Mouse (Mus musculus): ENCODE results near the gene Gpr132. TPM values are rescaled to one million over a fixed set of nuclear protein-coding genes. Genes with fewer than 3 reads are reported as not detected.

Gpr132 gene
- polyA plus RNA-seq, 1 experiment = not detected

DNA sequence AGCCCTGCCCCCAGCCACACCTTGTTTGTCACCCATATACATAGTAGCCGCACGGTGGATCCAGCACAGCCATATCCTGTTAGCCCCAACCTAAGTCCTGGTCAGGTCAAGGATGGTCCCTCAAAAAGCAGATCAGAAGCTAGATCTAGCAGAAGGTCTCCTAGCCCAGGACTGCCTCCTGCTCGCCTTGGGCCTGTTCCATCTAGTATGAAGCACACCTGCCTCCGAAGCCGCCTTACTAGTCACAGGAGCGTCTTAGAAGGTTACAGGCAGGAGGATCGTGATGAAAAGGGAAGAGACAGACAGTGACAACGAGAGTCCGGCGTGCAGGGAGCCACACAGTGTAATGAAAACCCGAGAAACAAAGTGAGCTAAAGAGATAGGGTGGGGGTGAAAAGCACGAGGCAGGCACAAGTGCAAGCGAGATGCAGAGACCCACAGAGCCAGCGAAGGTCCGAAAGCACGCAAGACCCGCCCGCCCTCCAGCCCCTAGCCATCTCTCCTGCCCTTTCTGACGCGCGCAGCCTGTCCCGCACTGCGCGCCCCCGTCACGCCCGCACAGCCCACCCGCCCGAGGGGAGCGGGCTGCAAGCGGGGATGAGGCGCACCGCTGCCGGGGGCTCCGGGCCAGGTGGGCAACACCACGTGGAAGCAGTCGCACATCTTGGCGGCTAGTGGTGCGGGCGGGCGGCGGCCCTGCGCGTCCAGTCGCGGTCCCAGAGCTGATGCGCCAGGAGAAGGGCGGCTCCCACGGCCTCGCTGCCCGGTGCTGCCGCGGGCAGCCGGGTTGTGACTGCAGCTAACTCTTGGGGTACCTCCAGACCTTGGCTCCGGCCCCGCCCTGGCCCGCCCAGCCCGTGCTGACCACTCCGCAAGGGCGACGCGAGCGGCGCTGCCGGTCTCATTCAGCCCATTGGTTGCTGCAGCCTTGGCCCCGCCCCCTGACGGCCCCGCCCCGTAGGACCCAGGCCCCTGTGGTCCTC is 65.9 kb downstream of the Gpr132 start, which contains the start of gene Ahnak2:
TSS of gene Ahnak2 (minus strand) at position 794 of the 983 bp plus-strand sequence.
- TF ChIP-seq GATA1 (IDR thresholded peaks at IDR 0.05; ENCODE audit: low read length) = no peak

Other genes with a start within 250 kb of the Gpr132 start
- gene Adssl1, start 248.2 kb downstream of the Gpr132 start, polyA plus RNA-seq (2012) = not detected in 2 replicates
- gene Siva1, start 223.5 kb downstream of the Gpr132 start, polyA plus RNA-seq (2012) = 75.4 and 87.3 TPM in 2 replicates
- gene Akt1, start 193.3 kb downstream of the Gpr132 start, polyA plus RNA-seq (2012) = 376 and 445 TPM in 2 replicates
- gene Zbtb42, start 189.4 kb downstream of the Gpr132 start, polyA plus RNA-seq (2012) = 0.35 and 0.70 TPM in 2 replicates
- gene Cep170b, start 147.8 kb downstream of the Gpr132 start, polyA plus RNA-seq (2012) = not detected in 2 replicates
- gene Pld4, start 107.6 kb downstream of the Gpr132 start, polyA plus RNA-seq (2012) = 0.03 TPM in 1 of 2 replicates, not detected in the other
- not detected in 2 replicates for gene Ahnak2, start 65.6 kb downstream of the Gpr132 start, polyA plus RNA-seq (2012)
- gene Clba1, start 59.3 kb downstream of the Gpr132 start, polyA plus RNA-seq (2012) = 4.1 and 5.0 TPM in 2 replicates
- gene Cdca4, start 38.8 kb downstream of the Gpr132 start, polyA plus RNA-seq (2012) = 31.2 and 35.7 TPM in 2 replicates
- gene Jag2, start 61.5 kb upstream of the Gpr132 start, polyA plus RNA-seq (2012) = 0.55 and 0.84 TPM in 2 replicates
- 12.4 and 13.5 TPM in 2 replicates for gene Nudt14, start 73.9 kb upstream of the Gpr132 start, polyA plus RNA-seq (2012)
- gene Btbd6, start 108.3 kb upstream of the Gpr132 start, polyA plus RNA-seq (2012) = 75.1 and 103 TPM in 2 replicates
- 35.6 and 40.2 TPM in 2 replicates for gene Brf1, start 132.5 kb upstream of the Gpr132 start, polyA plus RNA-seq (2012)
- 22.1 and 24.7 TPM in 2 replicates for gene Pacs2, start 146.3 kb upstream of the Gpr132 start, polyA plus RNA-seq (2012)
- not detected in 2 replicates for gene Tex22, start 206.3 kb upstream of the Gpr132 start, polyA plus RNA-seq (2012)
- gene Mta1, start 230.1 kb upstream of the Gpr132 start, polyA plus RNA-seq (2012) = 336 and 385 TPM in 2 replicates